Mouse (Mus musculus) stomach, postnatal 0 days (tissue): ENCODE results near the gene Rufy3.

Experiments used
- CTCF ChIP-seq: IDR thresholded peaks from 2 replicates; pipeline ENCODE4 v1.5.1; 2016; ENCODE audit warnings: antibody characterized with exemption, low read depth, mild to moderate bottlenecking, moderate library complexity
- EP300 ChIP-seq: optimal IDR thresholded peaks from 2 replicates; pipeline ENCODE3; 2016; ENCODE audit warnings: antibody characterized with exemption

GRCm38 (mm10) chr5:88649250-88650173 lies 84.7 kb downstream of the Rufy3 start:
- TF ChIP-seq CTCF (no peak), EP300 (no peak)
